Comparison of ENCODE assay signal across 8 mouse cellular contexts in the genomic region with DNA sequence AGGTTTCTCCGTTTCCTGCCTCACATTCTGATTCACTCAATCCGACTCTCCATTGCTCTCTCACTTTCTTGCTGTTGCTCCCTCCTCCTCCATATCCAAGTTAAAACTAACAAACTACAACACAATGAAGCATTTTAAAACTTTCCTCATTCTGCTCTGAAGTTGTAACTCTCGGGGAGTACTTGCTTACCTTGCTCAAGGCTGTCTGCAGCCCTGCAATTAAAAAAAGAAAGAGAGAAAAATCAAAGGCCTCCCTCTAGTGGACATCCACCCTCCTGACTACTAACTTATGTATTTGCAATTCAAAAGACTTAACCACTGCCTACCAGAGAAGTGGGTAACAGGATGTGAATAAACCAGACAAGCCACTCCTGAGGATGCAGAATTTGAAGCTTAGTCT. TPM values are rescaled to one million over a fixed set of nuclear protein-coding genes. Genes with fewer than 3 reads are reported as not detected.
DNase-seq lines count a peak whose midpoint lies in the region; ATAC-seq lines count a peak whose summit lies in the region.

No protein-coding gene starts in this region.

- peak; percentile 39 for DNase-seq in layer of hippocampus, adult 9-11 months
- no peak for DNase-seq in layer of hippocampus, adult 8-10 months (ENCODE audit: low spot score in 2 of 2)
- DNase-seq in brain, adult 2 months (ENCODE audit: low read depth, low spot score), result peak; percentile 80
- DNase-seq in hindbrain, embryonic 10.5 days (ENCODE audit: low spot score), result peak; percentile 20
- DNase-seq in limb, embryonic 10.5 days (ENCODE audit: low spot score), result no peak
- peak; percentile 34 for DNase-seq in midbrain, embryonic 10.5 days (ENCODE audit: low spot score)

- peaks cover 20% of the 10 kb centered on the region for H3K4me1 ChIP-seq in hindbrain, embryonic 10.5 days (replicated peaks)
- peaks cover 10% of the 10 kb centered on the region for H3K4me1 ChIP-seq in limb, embryonic 10.5 days
- peaks cover 24% of the 10 kb centered on the region for H3K4me1 ChIP-seq in midbrain, embryonic 10.5 days
- H3K4me1 ChIP-seq in stomach, embryonic 14.5 days (ENCODE audit: control insufficient read depth, insufficient read depth, low read length), result peaks cover 14% of the 10 kb centered on the region

- H3K27ac ChIP-seq in hindbrain, embryonic 10.5 days, result peak overlapping the region; percentile 94
- peak overlapping the region; percentile 92 for H3K27ac ChIP-seq in limb, embryonic 10.5 days
- H3K27ac ChIP-seq in midbrain, embryonic 10.5 days (replicated peaks), result peak overlapping the region; percentile 91
- peak overlapping the region; percentile 95 for H3K27ac ChIP-seq in stomach, embryonic 14.5 days (ENCODE audit: low read length)

- H3K4me3 ChIP-seq in hindbrain, embryonic 10.5 days, result peak overlapping the region; percentile 90
- H3K4me3 ChIP-seq in limb, embryonic 10.5 days, result peak overlapping the region; percentile 81
- peak overlapping the region; percentile 90 for H3K4me3 ChIP-seq in midbrain, embryonic 10.5 days
- peak overlapping the region; percentile 82 for H3K4me3 ChIP-seq in stomach, embryonic 14.5 days (ENCODE audit: low read depth, low read length)

- peak; percentile 47 for ATAC-seq in erythroblast, adult 5-6 weeks (replicated peaks; ENCODE audit: low FRiP score, poor library complexity, severe bottlenecking)
- ATAC-seq in stomach, embryonic 14.5 days (ENCODE audit: insufficient number of reproducible peaks, insufficient read depth, low FRiP score, low read depth), result no peak

- H3K27me3 ChIP-seq in hindbrain, embryonic 10.5 days (ENCODE audit: insufficient read depth, poor library complexity, severe bottlenecking), result no peaks in the 10 kb centered on the region
- no peaks in the 10 kb centered on the region for H3K27me3 ChIP-seq in limb, embryonic 10.5 days (ENCODE audit: low read depth, poor library complexity, severe bottlenecking)
- no peaks in the 10 kb centered on the region for H3K27me3 ChIP-seq in midbrain, embryonic 10.5 days (ENCODE audit: low read depth, poor library complexity, severe bottlenecking)
- H3K27me3 ChIP-seq in stomach, embryonic 14.5 days (ENCODE audit: control insufficient read depth, insufficient read depth, low read length), result no peaks in the 10 kb centered on the region

- peak overlapping the region; percentile 72 for H3K4me2 ChIP-seq in stomach, embryonic 14.5 days (replicated peaks; ENCODE audit: low read depth, low read length)

- no peak overlapping the region; the same call in 1 of the 2 replicates for H3K9ac ChIP-seq in stomach, embryonic 14.5 days (replicated peaks; ENCODE audit: low read depth, low read length)

- WGBS in hindbrain, embryonic 10.5 days, result 3% methylated on average over 3 of the region's 3 CpGs
- 2% methylated on average over 3 of the region's 3 CpGs for WGBS in limb, embryonic 10.5 days
- WGBS in midbrain, embryonic 10.5 days, result 3% methylated on average over 3 of the region's 3 CpGs
- WGBS in stomach, embryonic 14.5 days, result 2% methylated on average over 3 of the region's 3 CpGs

- H3K9me3 ChIP-seq in hindbrain, embryonic 10.5 days, result no peaks in the 10 kb centered on the region
- H3K9me3 ChIP-seq in limb, embryonic 10.5 days (replicated peaks), result no peaks in the 10 kb centered on the region
- no peaks in the 10 kb centered on the region for H3K9me3 ChIP-seq in midbrain, embryonic 10.5 days (replicated peaks)
- no peaks in the 10 kb centered on the region for H3K9me3 ChIP-seq in stomach, embryonic 14.5 days (ENCODE audit: control insufficient read depth, low read depth, low read length)

- peaks cover 20% of the 10 kb centered on the region for H3K36me3 ChIP-seq in hindbrain, embryonic 10.5 days
- peaks cover 24% of the 10 kb centered on the region for H3K36me3 ChIP-seq in limb, embryonic 10.5 days
- peaks cover 17% of the 10 kb centered on the region for H3K36me3 ChIP-seq in midbrain, embryonic 10.5 days
- peaks cover 4% of the 10 kb centered on the region; the same call in 1 of the 2 replicates for H3K36me3 ChIP-seq in stomach, embryonic 14.5 days (ENCODE audit: control insufficient read depth, insufficient read depth, low read length)

RNA-seq across cellular contexts. Expression of a gene that starts 1.1 kb away (rescaled TPM):
- 10 to 100 TPM in 3 of 4 experiments, 1 to 10 TPM in 1; 9.4 to 14.3 (median 11.1) TPM for total RNA-seq in layer of hippocampus, adult 8-10 months (2022)
- total RNA-seq in erythroblast, adult 5-6 weeks (2015; ENCODE audit: low replicate concordance), result 1.7 and 20.2 TPM in 2 replicates
- 8.6 and 19.3 TPM in 2 replicates for total RNA-seq in erythroblast, adult 5-6 weeks (2017; ENCODE audit: low replicate concordance)
- polyA plus RNA-seq in hindbrain, embryonic 10.5 days (2016; fragmentation: Nextera tagmentation; extraction: Ambion mirVana), result 10.5 and 14.2 TPM in 2 replicates
- 11.5 and 12.6 TPM in 2 replicates for polyA plus RNA-seq in limb, embryonic 10.5 days (2016; fragmentation: Nextera tagmentation; extraction: Ambion mirVana)
- polyA plus RNA-seq in midbrain, embryonic 10.5 days (2016; fragmentation: Nextera tagmentation; extraction: Ambion mirVana), result 13.1 and 13.6 TPM in 2 replicates
- polyA plus RNA-seq in stomach, embryonic 14.5 days (2014; fragmentation: Nextera tagmentation; extraction: Ambion mirVana), result 22.1 and 23.3 TPM in 2 replicates

RNA-seq across cellular contexts. Expression of a gene that starts 19.4 kb away (rescaled TPM):
- total RNA-seq in layer of hippocampus, adult 8-10 months (2022), result 1 to 10 TPM; 1.0 to 2.8 (median 1.8) TPM
- 36.2 and 37.9 TPM in 2 replicates for total RNA-seq in erythroblast, adult 5-6 weeks (2015; ENCODE audit: low replicate concordance)
- total RNA-seq in erythroblast, adult 5-6 weeks (2017; ENCODE audit: low replicate concordance), result 23.9 and 53.4 TPM in 2 replicates
- 84.4 and 109 TPM in 2 replicates for polyA plus RNA-seq in hindbrain, embryonic 10.5 days (2016; fragmentation: Nextera tagmentation; extraction: Ambion mirVana)
- 106 and 125 TPM in 2 replicates for polyA plus RNA-seq in limb, embryonic 10.5 days (2016; fragmentation: Nextera tagmentation; extraction: Ambion mirVana)
- 99.5 and 114 TPM in 2 replicates for polyA plus RNA-seq in midbrain, embryonic 10.5 days (2016; fragmentation: Nextera tagmentation; extraction: Ambion mirVana)
- 70.7 and 74.8 TPM in 2 replicates for polyA plus RNA-seq in stomach, embryonic 14.5 days (2014; fragmentation: Nextera tagmentation; extraction: Ambion mirVana)

Comparison
In these comparisons a context has a peak if more than half of its experiments do, and no peak if none do; other contexts are left out.
1. DNase-seq: peak in layer of hippocampus, adult 9-11 months (single experiment), brain, adult 2 months (single experiment), hindbrain, embryonic 10.5 days (single experiment) and midbrain, embryonic 10.5 days (single experiment); none in layer of hippocampus, adult 8-10 months (0 of 2) and limb, embryonic 10.5 days (single experiment).
2. Peak in every context shown above with its lines, with median percentiles within 50 percentile points of each other: H3K27ac ChIP-seq and H3K4me3 ChIP-seq.